Mouse (Mus musculus) cortical plate, adult 2 months (tissue): Measurements from ENCODE around the gene Cth.

Experiments
- CTCF ChIP-seq: fragments of 200-500 bp; IDR thresholded peaks from 2 replicates; pipeline ENCODE4 v1.5.1; 2011; ENCODE audit warnings: mild to moderate bottlenecking, control low read depth, low read length; ENCODE audit not compliant: insufficient read depth; ENCODE audit errors: extremely low read depth
- POLR2A ChIP-seq: fragments of 200-500 bp; IDR thresholded peaks from 2 replicates; pipeline ENCODE4 v1.6.1; 2011; ENCODE audit warnings: mild to moderate bottlenecking, low read length, control low read depth; ENCODE audit not compliant: insufficient read depth; ENCODE audit errors: extremely low read depth

DNA sequence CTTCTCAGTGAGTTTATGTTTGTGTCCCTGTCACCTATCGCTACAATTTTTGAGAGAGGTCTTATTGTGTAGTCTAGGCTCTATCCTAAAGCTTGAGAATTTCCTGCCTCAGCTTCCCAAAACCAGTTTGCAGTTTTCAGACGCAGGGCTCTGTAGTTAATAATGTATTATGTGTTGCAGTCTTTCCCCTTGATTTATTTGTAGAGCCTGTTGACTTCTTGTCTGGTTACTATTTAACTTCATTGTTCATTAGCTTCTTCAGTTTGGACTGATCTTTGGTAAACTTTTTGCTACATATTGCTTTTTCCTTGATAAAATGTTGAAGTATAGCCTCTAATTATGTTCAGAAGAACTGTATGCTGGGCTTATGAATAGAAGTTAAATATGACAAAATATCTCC lies 27.8 kb upstream of the Cth start:
- TF ChIP-seq CTCF (no peak), POLR2A (no peak)
